ENCODE assay signal across 9 mouse cellular contexts in the genomic region with DNA sequence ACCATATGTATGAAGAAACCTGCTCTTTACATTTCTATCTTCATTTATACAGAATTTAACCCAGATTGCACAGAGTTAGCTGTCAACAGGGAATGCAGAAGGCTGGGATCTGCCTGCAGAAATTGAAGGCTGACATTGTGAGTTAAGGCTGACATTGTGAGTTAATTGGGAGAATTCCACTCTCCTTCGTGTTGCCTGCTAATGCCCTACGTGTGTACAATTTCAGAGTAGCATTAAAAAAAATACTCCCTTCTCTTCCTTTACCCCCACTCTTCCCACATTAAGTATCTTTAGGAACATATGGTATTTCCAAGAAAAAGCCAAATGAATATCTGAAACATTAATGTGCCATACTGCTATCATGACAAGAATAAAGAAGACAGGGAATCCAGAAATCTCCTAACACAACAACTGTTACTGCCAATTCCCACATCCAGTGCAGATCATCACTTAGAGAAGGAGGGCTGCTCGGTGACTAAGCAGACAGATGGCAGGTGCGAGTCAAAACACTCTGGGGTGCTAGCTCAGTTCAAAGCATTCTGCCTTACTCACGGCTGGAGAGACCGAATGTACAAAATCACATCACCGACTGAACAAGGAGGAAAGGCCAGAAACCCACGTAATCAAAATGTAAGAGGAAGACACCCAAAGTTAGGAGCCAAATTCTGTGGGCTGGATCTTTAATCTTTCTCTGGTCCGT. TPM values are rescaled to one million over a fixed set of nuclear protein-coding genes. Genes with fewer than 3 reads are reported as not detected.
DNase-seq lines count a peak whose midpoint lies in the region; TF ChIP-seq lines count a peak whose summit lies in the region.
"Had no signal": no experiment of that assay in that cellular context is flagged by ENCODE, and none has a peak within 500 bp of the region (broad histone marks: within the 10 kb centered on the region; RNA-seq: fewer than 3 reads in every experiment).

No protein-coding gene starts in this region.

- H3K4me3 ChIP-seq in testis, adult 2 months (ENCODE audit: control insufficient read depth, low read depth, low read length): peak overlapping the region; percentile 2
- H3K4me3 ChIP-seq in left cerebral cortex, adult 2 months: peak overlapping the region; percentile 1; the same call in 1 of the 2 replicates
- H3K4me3 ChIP-seq: heart, adult 2 months had no signal

- intact Hi-C loops in left cerebral cortex, adult 2 months (cut with DNase I): loop anchor here (2.0 to 5.0 kb wide), 2 partner anchors 113 to 204 kb away; no protein-coding TSS in a partner anchor

- H3K27me3 ChIP-seq in testis, adult 2 months (ENCODE audit: control insufficient read depth, insufficient read depth, low read length): no peaks in the 10 kb centered on the region

- TF ChIP-seq POLR2A in testis, adult 2 months (IDR thresholded peaks at IDR 0.05; ENCODE audit: control insufficient read depth, low read depth, low read length): no peak

- no peak for DNase-seq in testis, postnatal 10 days (ENCODE audit: low spot score)
- peak; percentile 71 to 81 for DNase-seq in frontal cortex, adult 2 months (ENCODE audit: extremely low spot score in 1 of 2, low spot score in 1 of 2)
- peak; percentile 49 to 55 for DNase-seq in left cerebral cortex, adult 2 months (ENCODE audit: extremely low spot score in 1 of 2, low spot score in 2 of 2)
- peak; percentile 88 for DNase-seq in telencephalon, adult 2 months (ENCODE audit: low read depth, low spot score)
- no peak for DNase-seq in gastrocnemius, postnatal 10 days
- DNase-seq in adrenal gland, adult 2 months: no peak
- DNase-seq in urinary bladder, postnatal 36 days (ENCODE audit: low spot score in 2 of 2): no peak
- DNase-seq: heart, adult 2 months had no signal

- peaks cover 3% of the 10 kb centered on the region; the same call in 1 of the 2 replicates for H3K4me1 ChIP-seq in testis, adult 2 months (ENCODE audit: control insufficient read depth, insufficient read depth, low read length)

- TF ChIP-seq CTCF in testis, adult 2 months (IDR thresholded peaks at IDR 0.05; ENCODE audit: control insufficient read depth, insufficient read depth, insufficient replicate concordance, low read depth, low read length): no peak
- no peak for TF ChIP-seq CTCF in left cerebral cortex, adult 2 months (IDR thresholded peaks at IDR 0.05)

- H3K36me3 ChIP-seq in testis, adult 2 months (ENCODE audit: control insufficient read depth, insufficient read depth, low read length): no peaks in the 10 kb centered on the region

- no peak overlapping the region for H3K27ac ChIP-seq in testis, adult 2 months (ENCODE audit: control insufficient read depth, insufficient read depth, low read depth, low read length)
- H3K27ac ChIP-seq in left cerebral cortex, adult 2 months: no peak overlapping the region
- H3K27ac ChIP-seq: heart, adult 2 months had no signal

RNA-seq across cellular contexts. Expression of a gene that starts 47.0 kb away (rescaled TPM):
- 5.1 and 6.0 TPM in 2 replicates for polyA plus RNA-seq in testis, adult 2 months (2012; rRNA removed)
- 11.1 and 17.4 TPM in 2 replicates for polyA plus RNA-seq in frontal cortex, adult 2 months (2012; rRNA removed)
- total RNA-seq in left cerebral cortex, adult 2 months (2021): 10 to 100 TPM; 19.6 to 20.2 TPM
- total RNA-seq in gastrocnemius, postnatal 10 days (2021): 1 to 10 TPM; 4.8 to 4.9 TPM
- total RNA-seq in adrenal gland, adult 2 months (2021): 1 to 10 TPM; 4.1 to 5.6 TPM
- 0.23 and 0.33 TPM in 2 replicates for polyA plus RNA-seq in adrenal gland, adult 2 months (2012; rRNA removed)

Comparison
In these comparisons a context has a peak if more than half of its experiments do, and no peak if none do; other contexts are left out.
1. DNase-seq: peak in frontal cortex, adult 2 months (2 of 2), left cerebral cortex, adult 2 months (2 of 2) and telencephalon, adult 2 months (single experiment); none in testis, postnatal 10 days (single experiment), gastrocnemius, postnatal 10 days (single experiment), adrenal gland, adult 2 months (single experiment) and urinary bladder, postnatal 36 days (0 of 2).